Mouse (Mus musculus) testis, adult 2 months (tissue): ENCODE results near the gene Brpf1. TPM values are rescaled to one million over a fixed set of nuclear protein-coding genes. Genes with fewer than 3 reads are reported as not detected.
A peak's percentile ranks its signal among the peaks of the same experiment; 100 is the strongest.

Experiments
- H3K27ac ChIP-seq: fragments of 200-500 bp; 2 replicates; pipeline ENCODE4 v1.5.1; 2012; ENCODE audit warnings: low read depth, low read length; ENCODE audit not compliant: control insufficient read depth, insufficient read depth
- H3K27me3 ChIP-seq: fragments of 200-500 bp; 2 replicates; pipeline ENCODE4 v1.6.1; 2012; ENCODE audit warnings: mild to moderate bottlenecking, low read length, moderate library complexity; ENCODE audit not compliant: control insufficient read depth, insufficient read depth
- H3K36me3 ChIP-seq: fragments of 200-500 bp; 2 replicates; pipeline ENCODE4 v1.6.1; 2012; ENCODE audit warnings: mild to moderate bottlenecking, low read length; ENCODE audit not compliant: control insufficient read depth, insufficient read depth
- H3K4me1 ChIP-seq: fragments of 200-500 bp; 2 replicates; pipeline ENCODE4 v1.6.1; 2012; ENCODE audit warnings: low read length; ENCODE audit not compliant: control insufficient read depth, insufficient read depth
- H3K4me3 ChIP-seq: fragments of 200-500 bp; 2 replicates; pipeline ENCODE4 v1.5.1; 2012; ENCODE audit warnings: low read depth, mild to moderate bottlenecking, low read length, moderate library complexity, mixed read lengths; ENCODE audit not compliant: control insufficient read depth
- CTCF ChIP-seq: fragments of 200-500 bp; IDR thresholded peaks from 2 replicates; pipeline ENCODE4 v1.5.1; 2012; ENCODE audit warnings: low read depth, mild to moderate bottlenecking, inconsistent platforms, low read length, moderate library complexity; ENCODE audit not compliant: control insufficient read depth, insufficient read depth, insufficient replicate concordance
- POLR2A ChIP-seq: fragments of 200-500 bp; IDR thresholded peaks from 2 replicates; pipeline ENCODE4 v1.6.1; 2012; ENCODE audit warnings: low read depth, mild to moderate bottlenecking, inconsistent platforms, low read length, moderate library complexity; ENCODE audit not compliant: control insufficient read depth
- polyA plus RNA-seq: library from polyadenylated mRNA; depleted of rRNA; stranded (reverse); fragments of >200 nt; gene quantifications from 2 replicates; pipeline ENCODE4 v1.2.3, GENCODE M21; 2012

Gene Brpf1
- polyA plus RNA-seq, 1 experiment: 11.7 TPM

- H3K36me3 ChIP-seq: no peaks in the 10 kb centered on the region
- H3K4me1 ChIP-seq: peaks cover 2% of the 10 kb centered on the region; the same call in 1 of the 2 replicates
- no peaks in the 10 kb centered on the region for H3K27me3 ChIP-seq
- peak overlapping the region; percentile 100 for H3K27ac ChIP-seq
- peak overlapping the region; percentile 98 for H3K4me3 ChIP-seq
- TF ChIP-seq POLR2A (no peak), CTCF (no peak)
Measured at GRCm38 (mm10) chr6:113306322-113306985, 483 bp upstream of the Brpf1 start.

GRCm38 (mm10) chr6:113307481-113308121 lies 664 bp downstream of the Brpf1 start:
- H3K4me1 ChIP-seq: peaks cover 2% of the 10 kb centered on the region; the same call in 1 of the 2 replicates
- H3K36me3 ChIP-seq: no peaks in the 10 kb centered on the region
- peak overlapping the region; percentile 100 for H3K27ac ChIP-seq
- no peaks in the 10 kb centered on the region for H3K27me3 ChIP-seq
- TF ChIP-seq POLR2A: no peak
- no peak for TF ChIP-seq CTCF
- peak overlapping the region; percentile 98 for H3K4me3 ChIP-seq

- Histone ChIP-seq H3K4me1 (peaks cover 2% of the 10 kb centered on the region; the same call in 1 of the 2 replicates), H3K36me3 (no peaks in the 10 kb centered on the region), H3K27ac (peak overlapping the region; percentile 33; the same call in 1 of the 2 replicates), H3K4me3 (peak overlapping the region; percentile 98), H3K27me3 (no peaks in the 10 kb centered on the region)
- TF ChIP-seq CTCF (no peak), POLR2A (no peak)
Measured at GRCm38 (mm10) chr6:113308141-113308540, 1.2 kb downstream of the Brpf1 start.

DNA sequence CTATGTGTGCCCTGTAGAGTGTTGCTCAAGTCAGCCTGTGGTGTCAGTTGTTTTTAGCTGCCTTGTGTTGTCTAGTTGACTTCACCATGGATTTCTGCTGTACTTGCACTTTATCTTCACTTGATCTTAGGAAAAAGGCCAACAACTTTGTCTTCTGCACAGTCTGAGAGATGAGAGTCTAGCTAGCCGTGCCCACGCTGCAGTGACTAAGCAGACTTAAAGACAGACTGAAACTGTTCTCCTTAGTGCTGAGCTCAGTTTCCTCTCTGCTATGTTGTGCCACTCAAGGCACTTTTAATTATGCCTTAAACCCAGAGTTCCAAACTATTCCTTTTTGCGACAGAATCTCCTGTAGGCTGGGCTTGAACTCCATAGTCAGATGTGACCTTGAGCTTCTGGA lies 9.0 kb downstream of the Brpf1 start:
- TF ChIP-seq POLR2A (no peak), CTCF (no peak)

GRCm38 (mm10) chr6:113326533-113327315 lies 19.8 kb downstream of the Brpf1 start, which contains the start of gene Ogg1:
Ogg1 (plus strand) TSS chr6:113326972.
- TF ChIP-seq POLR2A (peak; percentile 97), CTCF (no peak)
- Histone ChIP-seq H3K4me3 (peak within 1 kb of the TSS; percentile 95), H3K4me1 (no peaks in the 10 kb centered on the region; the same call in 1 of the 2 replicates), H3K36me3 (no peaks in the 10 kb centered on the region; the same call in 1 of the 2 replicates), H3K27ac (peak within 1 kb of the TSS; percentile 97), H3K27me3 (no peaks in the 10 kb centered on the region)

More for the DNA sequence above, 9.0 kb downstream of the Brpf1 start:
- H3K4me3 ChIP-seq: no peak overlapping the region
- no peak overlapping the region for H3K27ac ChIP-seq
- H3K4me1 ChIP-seq: no peaks in the 10 kb centered on the region
- peaks cover 7% of the 10 kb centered on the region for H3K36me3 ChIP-seq
- no peaks in the 10 kb centered on the region for H3K27me3 ChIP-seq

DNA sequence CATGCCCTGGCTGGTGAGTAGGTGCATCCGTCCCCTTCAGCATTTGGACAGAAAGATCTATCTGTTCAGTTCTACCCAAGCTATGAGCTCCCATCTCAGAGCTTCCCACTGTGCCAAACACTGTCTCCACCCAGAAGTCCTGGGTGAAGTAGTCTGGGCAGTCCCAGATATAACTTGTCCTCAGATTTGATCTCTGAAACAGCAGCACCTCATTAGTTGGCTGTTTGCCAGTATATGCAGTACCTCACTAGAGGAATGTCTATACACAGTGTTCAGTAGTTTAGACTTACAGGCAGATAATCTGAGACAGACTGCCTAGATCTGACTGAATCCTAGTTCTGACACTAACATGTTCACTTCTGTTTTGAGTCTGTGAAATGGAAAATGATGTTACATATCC lies 22.5 kb downstream of the Brpf1 start:
- Histone ChIP-seq H3K27me3 (no peaks in the 10 kb centered on the region), H3K36me3 (peaks cover 2% of the 10 kb centered on the region; the same call in 1 of the 2 replicates), H3K27ac (no peak overlapping the region), H3K4me1 (no peaks in the 10 kb centered on the region; the same call in 1 of the 2 replicates), H3K4me3 (no peak overlapping the region)
- TF ChIP-seq CTCF (no peak), POLR2A (no peak)

DNA sequence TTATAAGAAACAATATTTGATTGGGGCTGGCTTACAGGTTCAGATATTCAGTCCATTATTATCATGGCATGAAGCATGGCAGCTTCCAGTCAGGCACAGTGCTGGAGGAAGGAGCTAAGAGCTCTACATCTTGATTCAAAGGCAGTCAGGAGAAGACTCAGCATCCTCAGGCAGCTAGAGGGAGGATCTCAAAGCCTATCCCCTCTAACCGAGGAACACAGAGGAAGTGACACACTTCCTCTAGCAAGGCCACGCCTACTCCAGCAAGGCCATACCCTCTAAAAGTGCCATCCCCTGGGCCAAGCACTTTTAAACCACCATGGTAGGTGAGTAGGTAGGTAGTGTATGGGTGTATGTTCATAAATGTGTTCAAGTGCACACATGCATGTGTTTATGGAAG lies 23.6 kb downstream of the Brpf1 start:
- Histone ChIP-seq H3K36me3 (peaks cover 3% of the 10 kb centered on the region), H3K4me3 (no peak overlapping the region), H3K27ac (no peak overlapping the region), H3K27me3 (no peaks in the 10 kb centered on the region), H3K4me1 (no peaks in the 10 kb centered on the region; the same call in 1 of the 2 replicates)
- TF ChIP-seq CTCF (no peak), POLR2A (no peak)
